23 mouse cellular contexts compared by ENCODE assay signal in the genomic region with DNA sequence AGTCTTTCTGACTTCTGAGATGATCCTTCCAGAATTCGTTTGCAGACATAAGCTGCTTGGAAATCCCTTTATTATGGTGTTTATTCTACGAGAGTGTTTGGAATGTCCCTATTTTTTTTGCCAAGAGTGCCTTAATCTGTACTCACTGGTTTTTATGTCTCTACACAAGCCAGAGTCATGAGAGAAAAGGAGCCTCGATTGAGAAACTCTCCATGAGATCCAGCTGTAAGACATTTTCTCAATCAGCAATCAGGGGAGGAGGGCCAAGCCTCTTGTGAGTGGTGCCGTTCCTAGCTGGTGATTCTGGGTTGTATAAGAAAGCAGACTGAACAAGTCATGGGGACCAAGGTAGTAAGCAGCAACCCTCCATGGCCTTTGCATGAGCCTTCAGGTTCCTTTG.
DNase-seq lines count a peak whose midpoint lies in the region; ATAC-seq and TF ChIP-seq lines count a peak whose summit lies in the region.
"Had no signal": no experiment of that assay in that cellular context is flagged by ENCODE, and none has a peak within 500 bp of the region (broad histone marks: within the 10 kb centered on the region; RNA-seq: fewer than 3 reads in every experiment).

No protein-coding gene starts in this region.

- H3K27me3 ChIP-seq in lung, embryonic 14.5 days (ENCODE audit: insufficient read depth, low read length): no peaks in the 10 kb centered on the region
- H3K27me3 ChIP-seq: heart, embryonic 15.5 days; limb, embryonic 15.5 days; liver, embryonic 15.5 days had no signal

- no peak overlapping the region for H3K27ac ChIP-seq in lung, embryonic 14.5 days (ENCODE audit: low read depth)
- H3K27ac ChIP-seq: embryonic facial prominence, embryonic 10.5 days; forebrain, embryonic 10.5 days; heart, embryonic 15.5 days; left cerebral cortex, adult 2 months; limb, embryonic 15.5 days; liver, embryonic 15.5 days; stomach, postnatal 0 days had no signal

- no peaks in the 10 kb centered on the region for H3K9me3 ChIP-seq in lung, embryonic 14.5 days (ENCODE audit: low read depth, low read length)
- H3K9me3 ChIP-seq: embryonic facial prominence, embryonic 10.5 days; forebrain, embryonic 10.5 days; heart, embryonic 15.5 days; limb, embryonic 15.5 days; liver, embryonic 15.5 days had no signal

- no peak overlapping the region for H3K4me3 ChIP-seq in lung, embryonic 14.5 days (ENCODE audit: low read depth, low read length)
- H3K4me3 ChIP-seq in lung, adult 2 months (replicated peaks; ENCODE audit: extremely low read depth, low read depth, low read length): no peak overlapping the region
- H3K4me3 ChIP-seq: embryonic facial prominence, embryonic 10.5 days; forebrain, embryonic 10.5 days; heart, embryonic 15.5 days; left cerebral cortex, adult 2 months; limb, embryonic 15.5 days; liver, embryonic 15.5 days had no signal

- no peaks in the 10 kb centered on the region for H3K36me3 ChIP-seq in lung, embryonic 14.5 days (ENCODE audit: insufficient read depth)
- H3K36me3 ChIP-seq: embryonic facial prominence, embryonic 10.5 days; forebrain, embryonic 10.5 days; heart, embryonic 15.5 days; limb, embryonic 15.5 days; liver, embryonic 15.5 days had no signal

- TF ChIP-seq CTCF in lung, embryonic 14.5 days (IDR thresholded peaks at IDR 0.05; ENCODE audit: low read depth): no peak
- TF ChIP-seq CTCF in lung, adult 2 months (IDR thresholded peaks at IDR 0.05; ENCODE audit: insufficient read depth, low read length): no peak

- WGBS in lung, embryonic 14.5 days: 34% methylated on average over 4 of the region's 4 CpGs
- 41% methylated on average over 4 of the region's 4 CpGs for WGBS in lung, adult 2 months

- intact Hi-C loops in heart, postnatal 25 days (cut with DNase I): loop anchor here (5.0 kb wide), 1 partner anchor 192 kb away; no protein-coding TSS in a partner anchor

- peak; percentile 94 for DNase-seq in heart, adult 11 months
- DNase-seq in heart, postnatal 25 days (ENCODE audit: low spot score): no peak
- peak; percentile 62 for DNase-seq in lung, embryonic 14.5 days
- DNase-seq in lung, adult 2 months: no peak
- DNase-seq in lung, postnatal 10 days: peak; percentile 53
- DNase-seq in spleen, adult 18-20 months: no peak
- no peak for DNase-seq in embryo, embryonic 11 days
- no peak for DNase-seq in cerebellum, postnatal 36 days
- DNase-seq: adrenal gland, postnatal 25 days; cerebellum, adult 9-10 months; kidney, adult 11 months; left cerebral cortex, postnatal 4 days; right cerebral cortex, postnatal 4 days; thymus, adult 2 months; thymus, postnatal 4 days had no signal

- no peaks in the 10 kb centered on the region for H3K4me1 ChIP-seq in lung, embryonic 14.5 days (ENCODE audit: insufficient read depth)
- peaks cover 2% of the 10 kb centered on the region; the same call in 1 of the 2 replicates for H3K4me1 ChIP-seq in lung, adult 2 months (ENCODE audit: control insufficient read depth, insufficient read depth, low read length)
- H3K4me1 ChIP-seq: embryonic facial prominence, embryonic 10.5 days; forebrain, embryonic 10.5 days; heart, embryonic 15.5 days; limb, embryonic 15.5 days; liver, embryonic 15.5 days had no signal

- H3K9ac ChIP-seq in lung, embryonic 14.5 days: no peak overlapping the region
- H3K9ac ChIP-seq: heart, embryonic 15.5 days; limb, embryonic 15.5 days; liver, embryonic 15.5 days had no signal

- TF ChIP-seq POLR2A in lung, adult 2 months (IDR thresholded peaks at IDR 0.05; ENCODE audit: borderline replicate concordance, extremely low read depth, low read depth, low read length): no peak

- no peak overlapping the region for H3K4me2 ChIP-seq in lung, embryonic 14.5 days
- H3K4me2 ChIP-seq: heart, embryonic 15.5 days; limb, embryonic 15.5 days; liver, embryonic 15.5 days; midbrain, embryonic 11.5 days had no signal

- ATAC-seq in lung, embryonic 14.5 days (ENCODE audit: insufficient read depth): peak; percentile 60

Comparison
In these comparisons a context has a peak if more than half of its experiments do, and no peak if none do; other contexts are left out.
1. DNase-seq: peak in heart, adult 11 months (single experiment), lung, embryonic 14.5 days (single experiment) and lung, postnatal 10 days (single experiment); none in heart, postnatal 25 days (single experiment), lung, adult 2 months (single experiment), spleen, adult 18-20 months (0 of 2), embryo, embryonic 11 days (single experiment) and cerebellum, postnatal 36 days (0 of 2).